Mouse (Mus musculus) ES-E14 (cell line): ENCODE results near the gene Tmem8. TPM values are rescaled to one million over a fixed set of nuclear protein-coding genes. Genes with fewer than 3 reads are reported as not detected.

Experiments used
- DNase-seq: peaks from one replicate; pipeline ENCODE4 v3.0.0-alpha.2; 2013; ENCODE audit warnings: low read depth, low spot score
- H3K27ac ChIP-seq: 2 replicates; pipeline ENCODE4 v1.5.1; 2012; ENCODE audit warnings: low read depth, mild to moderate bottlenecking, low read length, moderate library complexity, mixed read lengths; ENCODE audit not compliant: poor library complexity, insufficient read depth, severe bottlenecking
- H3K36me3 ChIP-seq: 2 replicates; pipeline ENCODE4 v1.6.1; 2012; ENCODE audit warnings: mild to moderate bottlenecking, low read length, moderate library complexity, mixed read lengths; ENCODE audit not compliant: control insufficient read depth, poor library complexity, insufficient read depth, severe bottlenecking
- H3K4me1 ChIP-seq, 2 experiments: fragments of 150-350 bp in 1 of 2; sonication (generic) in 1 of 2; 2 replicates each; pipeline ENCODE4 v1.6.1; 2012; ENCODE audit warnings: low read length in 2 of 2, mild to moderate bottlenecking in 1 of 2, mixed read lengths in 1 of 2; ENCODE audit not compliant: control insufficient read depth in 2 of 2, insufficient read depth in 2 of 2, poor library complexity in 1 of 2
- H3K4me3 ChIP-seq, 2 experiments: fragments of 150-350 bp in 1 of 2; sonication (generic) in 1 of 2; 2 replicates each; pipeline ENCODE4 v1.5.1; 2012; ENCODE audit warnings: low read length in 2 of 2, low read depth in 1 of 2, mild to moderate bottlenecking in 1 of 2, mixed read lengths in 1 of 2; ENCODE audit not compliant: insufficient read depth in 1 of 2, poor library complexity in 1 of 2, severe bottlenecking in 1 of 2
- H3K9ac ChIP-seq: 2 replicates; pipeline ENCODE4 v1.6.1; 2012; ENCODE audit warnings: low read depth, mild to moderate bottlenecking, low read length, mixed read lengths; ENCODE audit not compliant: poor library complexity, insufficient read depth, severe bottlenecking
- H3K9me3 ChIP-seq: fragments of 150-350 bp; sonication (generic); 2 replicates; pipeline ENCODE4 v1.6.1; 2012; ENCODE audit warnings: low read depth, mild to moderate bottlenecking, low read length; ENCODE audit not compliant: control insufficient read depth, insufficient read depth
- CHD2 ChIP-seq: IDR thresholded peaks from 2 replicates; pipeline ENCODE4 v1.6.1; 2014; ENCODE audit warnings: mild to moderate bottlenecking, low read depth, low read length, inconsistent platforms
- HCFC1 ChIP-seq: IDR thresholded peaks from 2 replicates; pipeline ENCODE4 v1.6.1; 2012; ENCODE audit warnings: low read length, inconsistent platforms, borderline replicate concordance; ENCODE audit not compliant: insufficient read depth
- MAFK ChIP-seq: IDR thresholded peaks from 2 replicates; pipeline ENCODE4 v1.6.1; 2014; ENCODE audit warnings: mild to moderate bottlenecking, low read depth, low read length, inconsistent platforms; ENCODE audit not compliant: insufficient read depth
- ZC3H11A ChIP-seq: IDR thresholded peaks from 2 replicates; pipeline ENCODE4 v1.6.1; 2012; ENCODE audit warnings: low read depth, mild to moderate bottlenecking, inconsistent platforms, low read length, borderline replicate concordance
- ZNF384 ChIP-seq: IDR thresholded peaks from 2 replicates; pipeline ENCODE4 v1.6.1; 2012; ENCODE audit warnings: low read depth, low read length, inconsistent platforms
- in situ Hi-C, 2 experiments: fragments of 600-800 bp; cut with MboI; formaldehyde crosslinking; loops; one replicate each; pipeline ENCODE4 v1.15.1; 2025; ENCODE audit warnings: low sequenced_read_pairs in 2 of 2, inconsistent platforms in 1 of 2; ENCODE audit not compliant: unreplicated experiment in 2 of 2
- total RNA-seq: library from RNA; depleted of rRNA; stranded (reverse); fragments of 300-350 nt; gene quantifications from 2 replicates; pipeline ENCODE4 v1.2.3, GENCODE M21; 2012; rRNA removed

Tmem8 gene
- 22.3 and 28.5 TPM in 2 replicates for total RNA-seq

DNA sequence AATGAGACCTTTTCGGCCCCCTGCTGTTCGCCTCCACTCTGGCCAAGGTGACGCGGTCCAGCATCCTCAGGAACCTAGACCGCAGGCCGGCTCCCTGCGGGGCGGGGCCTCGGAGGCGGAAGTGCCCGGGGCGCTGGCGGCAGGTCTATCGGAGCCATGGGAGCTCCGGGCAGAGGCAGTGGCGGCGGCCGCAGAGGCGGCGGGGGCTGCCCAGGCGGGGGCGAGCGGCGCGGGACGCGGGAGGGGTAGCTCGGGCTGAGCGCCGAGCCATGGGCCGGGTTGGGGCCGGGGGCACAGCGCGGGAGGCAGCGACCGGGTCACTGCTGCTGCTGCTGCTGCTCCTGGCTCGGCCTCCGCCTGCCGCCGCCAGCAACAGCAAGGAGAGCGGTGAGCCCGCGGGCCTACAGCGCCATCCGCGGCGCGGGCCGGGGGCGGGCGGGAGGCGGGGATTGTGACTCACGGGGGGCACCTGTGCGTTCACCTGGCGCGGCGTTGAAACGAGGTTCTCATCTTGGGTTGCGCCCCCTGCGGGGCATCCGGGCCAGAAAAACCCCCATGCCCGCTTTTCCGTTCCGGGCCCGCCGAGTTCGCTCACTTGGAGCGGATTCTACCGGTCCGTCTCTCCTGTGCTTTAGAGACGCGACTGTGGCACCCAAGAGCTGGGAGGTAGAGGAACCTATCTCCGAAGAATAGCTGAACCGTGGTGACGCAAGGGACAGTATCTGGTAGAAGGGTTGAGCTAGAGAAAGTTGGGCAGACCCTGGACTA lies at the start of gene Tmem8:
Gene Tmem8 (plus strand): TSS at position 119 of the 768 bp plus-strand sequence.
- H3K27ac ChIP-seq: peak within 1 kb of the TSS; percentile 94

DNA sequence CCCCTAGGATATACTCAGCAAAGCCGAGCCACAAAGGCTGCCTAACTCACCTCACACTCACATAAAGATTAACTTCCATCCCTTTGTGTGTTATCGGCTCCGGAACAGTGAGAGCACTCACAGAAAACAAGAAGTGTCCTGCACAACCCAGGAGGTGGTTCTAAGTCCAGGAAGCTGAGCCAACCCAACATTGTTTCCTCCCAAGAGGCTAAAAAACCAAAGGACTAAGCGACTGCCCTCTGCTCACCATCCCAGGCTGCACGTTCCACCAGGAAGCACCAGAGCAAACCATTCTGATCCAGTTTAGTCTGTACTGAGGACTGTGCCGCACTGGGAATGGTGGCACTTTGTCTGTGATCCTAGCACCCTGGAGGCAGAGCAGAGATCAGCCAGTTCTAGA lies 48.2 kb upstream of the Tmem8 start:
- H3K4me1 ChIP-seq: peaks cover 2 to 25% of the 10 kb centered on the region in 2 experiments; a peak in 2 of 4 replicates
- no peak overlapping the region for H3K4me3 ChIP-seq
- no peak overlapping the region for H3K9ac ChIP-seq
- no peak overlapping the region for H3K27ac ChIP-seq
- in situ Hi-C loops: no loop called here
- TF ChIP-seq MAFK: no peak
- no peak for TF ChIP-seq ZC3H11A
- no peak for TF ChIP-seq ZNF384
- no peak for TF ChIP-seq CHD2
- no peak for TF ChIP-seq HCFC1
- no peaks in the 10 kb centered on the region for H3K9me3 ChIP-seq
- DNase-seq: no peak
- peaks cover 6% of the 10 kb centered on the region; the same call in 1 of the 2 replicates for H3K36me3 ChIP-seq

More for the DNA sequence above, at the start of gene Tmem8:
- Histone ChIP-seq H3K4me3 (peak within 1 kb of the TSS; percentile 76 to 81), H3K9ac (peak within 1 kb of the TSS; percentile 87), H3K4me1 (peaks cover 7 to 24% of the 10 kb centered on the region in 2 experiments), H3K36me3 (peaks cover 16% of the 10 kb centered on the region), H3K9me3 (no peaks in the 10 kb centered on the region)
- TF ChIP-seq HCFC1 (no peak), ZNF384 (no peak), MAFK (no peak), ZC3H11A (no peak), CHD2 (no peak)
- in situ Hi-C loops: no loop called here
- no peak for DNase-seq

DNA sequence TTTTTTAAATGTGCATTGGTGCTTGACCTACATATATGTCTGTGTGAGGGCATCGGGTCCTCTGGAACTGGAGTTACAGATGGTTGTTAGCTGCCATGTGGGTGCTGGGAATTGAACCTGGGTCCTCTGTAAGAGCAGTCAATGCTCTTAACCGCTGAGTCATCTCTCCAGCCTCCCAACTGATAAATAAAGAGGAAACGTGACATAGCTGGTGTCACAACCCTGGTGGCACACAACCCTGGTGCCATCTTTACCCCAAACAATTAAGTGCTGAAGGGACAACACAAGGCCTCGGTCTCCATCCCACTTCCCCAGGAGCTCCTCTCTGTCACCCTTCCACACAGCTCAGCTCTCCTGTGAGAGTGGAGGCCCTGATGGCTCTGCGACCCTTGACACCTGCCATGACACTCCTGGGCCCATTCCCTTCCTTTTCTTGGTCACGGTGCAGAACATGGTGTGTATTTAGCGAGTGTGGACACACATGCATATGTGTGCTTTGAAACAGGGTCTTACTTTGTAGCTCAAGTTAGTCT lies 46.5 kb upstream of the Tmem8 start:
- H3K4me1 ChIP-seq: peaks cover 2 to 20% of the 10 kb centered on the region in 2 experiments; a peak in 2 of 4 replicates
- no peak overlapping the region for H3K9ac ChIP-seq
- no peak overlapping the region for H3K4me3 ChIP-seq
- no peak for DNase-seq
- TF ChIP-seq CHD2: no peak
- TF ChIP-seq ZC3H11A: no peak
- 0 out of 2 replicates have a peak, but pooled peaks have one; percentile 9 for TF ChIP-seq MAFK
- TF ChIP-seq HCFC1: no peak
- TF ChIP-seq ZNF384: no peak
- no peak overlapping the region for H3K27ac ChIP-seq
- in situ Hi-C loops: no loop called here
- peaks cover 6% of the 10 kb centered on the region; the same call in 1 of the 2 replicates for H3K36me3 ChIP-seq
- H3K9me3 ChIP-seq: no peaks in the 10 kb centered on the region

- H3K27ac ChIP-seq: no peak overlapping the region
- H3K4me3 ChIP-seq: peak overlapping the region; percentile 82 to 89
- H3K9ac ChIP-seq: peak overlapping the region; percentile 88
- no peaks in the 10 kb centered on the region for H3K9me3 ChIP-seq
- peaks cover 6% of the 10 kb centered on the region; the same call in 1 of the 2 replicates for H3K36me3 ChIP-seq
- TF ChIP-seq HCFC1 (no peak), ZC3H11A (no peak), MAFK (no peak), CHD2 (no peak), ZNF384 (no peak)
- in situ Hi-C loops: no loop called here
- H3K4me1 ChIP-seq: peaks cover 2 to 18% of the 10 kb centered on the region in 2 experiments; a peak in 2 of 4 replicates
- no peak for DNase-seq
Measured at GRCm38 (mm10) chr17:26068024-26068830, 44.9 kb upstream of the Tmem8 start.
